Mouse (Mus musculus) midbrain, embryonic 13.5 days (tissue): ENCODE measurements around the gene Rcor2. TPM values are rescaled to one million over a fixed set of nuclear protein-coding genes. Genes with fewer than 3 reads are reported as not detected.

Experiments used
- ATAC-seq: fragments of 200-750 bp; cut with Nextera tagmentation; 2 replicates; pipeline ENCODE4 v1.8.0; 2017; ENCODE audit warnings: mild to moderate bottlenecking, moderate TSS enrichment, moderate library complexity
- H3K27ac ChIP-seq: fragments of 300-500 bp; sonication (generic); 2 replicates; pipeline ENCODE4 v1.5.1; 2015; ENCODE audit warnings: inconsistent platforms, mild to moderate bottlenecking, moderate library complexity
- H3K27me3 ChIP-seq: fragments of 300-500 bp; sonication (generic); 2 replicates; pipeline ENCODE4 v1.6.1; 2015; ENCODE audit warnings: mild to moderate bottlenecking, inconsistent platforms
- H3K36me3 ChIP-seq: fragments of 300-500 bp; sonication (generic); 2 replicates; pipeline ENCODE4 v1.6.1; 2015; ENCODE audit warnings: mild to moderate bottlenecking, inconsistent platforms
- H3K4me1 ChIP-seq: fragments of 300-500 bp; sonication (generic); replicated peaks from 2 replicates; pipeline ENCODE4 v1.6.1; 2015; ENCODE audit warnings: inconsistent platforms
- H3K4me2 ChIP-seq: fragments of 300-500 bp; sonication (generic); replicated peaks from 2 replicates; pipeline ENCODE4 v1.6.1; 2015; ENCODE audit warnings: moderate library complexity, mild to moderate bottlenecking, inconsistent platforms
- H3K4me3 ChIP-seq: fragments of 300-500 bp; sonication (generic); replicated peaks from 2 replicates; pipeline ENCODE4 v1.5.1; 2015; ENCODE audit warnings: mild to moderate bottlenecking, inconsistent platforms
- H3K9ac ChIP-seq: fragments of 300-500 bp; sonication (generic); replicated peaks from 2 replicates; pipeline ENCODE4 v1.6.1; 2015; ENCODE audit warnings: mild to moderate bottlenecking, inconsistent platforms
- H3K9me3 ChIP-seq: fragments of 300-500 bp; sonication (generic); 2 replicates; pipeline ENCODE4 v1.6.1; 2016; ENCODE audit warnings: mild to moderate bottlenecking, inconsistent platforms
- WGBS: fragments of 180-500 bp; shearing (Covaris S2); methylation state at CpG from one replicate; pipeline ENCODE4 v1.1.7; 2015; 5-methylcytosine and 5-hydroxymethylcytosine counted together
- polyA plus RNA-seq: library from polyadenylated mRNA; unstranded; fragments of >200 nt; fragmentation: Nextera tagmentation; extraction: Ambion mirVana; gene quantifications from 2 replicates; pipeline ENCODE4 v1.2.1, GENCODE M21; 2015

Gene Rcor2
- polyA plus RNA-seq, 1 experiment from 2014 or later: 52.8 TPM

DNA sequence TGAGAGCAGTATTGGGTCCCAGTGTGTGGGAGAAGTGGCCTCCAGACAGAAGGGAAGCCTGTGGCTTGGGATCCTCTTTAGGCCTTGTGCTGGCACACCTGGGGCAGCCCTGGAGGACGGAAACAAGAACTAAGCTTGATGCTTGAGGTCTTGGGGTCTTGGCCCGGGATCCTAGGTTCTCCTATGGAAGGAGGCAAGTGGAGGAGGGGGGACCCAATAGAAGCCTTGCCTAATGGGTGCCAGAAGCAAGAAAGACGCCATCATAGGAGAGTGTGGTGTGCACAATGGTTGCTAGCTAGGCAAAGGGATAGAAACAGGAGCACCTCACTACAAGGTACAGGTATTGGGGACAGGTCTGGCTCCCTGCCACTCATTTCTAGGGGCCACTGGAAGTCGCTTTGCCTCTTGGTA is 699 bp upstream of the Rcor2 start:
- Histone ChIP-seq H3K9me3 (no peaks in the 10 kb centered on the region), H3K4me1 (peaks cover 64% of the 10 kb centered on the region), H3K4me3 (no peak overlapping the region), H3K4me2 (peak overlapping the region; percentile 86), H3K9ac (peak overlapping the region; percentile 68; the same call in 1 of the 2 replicates), H3K27ac (peak overlapping the region; percentile 99), H3K36me3 (peaks cover 12% of the 10 kb centered on the region), H3K27me3 (no peaks in the 10 kb centered on the region)
- ATAC-seq: 0 out of 2 replicates have a peak, but pooled peaks have one; percentile 1
- 23% methylated on average over 4 of the region's 4 CpGs for WGBS

DNA sequence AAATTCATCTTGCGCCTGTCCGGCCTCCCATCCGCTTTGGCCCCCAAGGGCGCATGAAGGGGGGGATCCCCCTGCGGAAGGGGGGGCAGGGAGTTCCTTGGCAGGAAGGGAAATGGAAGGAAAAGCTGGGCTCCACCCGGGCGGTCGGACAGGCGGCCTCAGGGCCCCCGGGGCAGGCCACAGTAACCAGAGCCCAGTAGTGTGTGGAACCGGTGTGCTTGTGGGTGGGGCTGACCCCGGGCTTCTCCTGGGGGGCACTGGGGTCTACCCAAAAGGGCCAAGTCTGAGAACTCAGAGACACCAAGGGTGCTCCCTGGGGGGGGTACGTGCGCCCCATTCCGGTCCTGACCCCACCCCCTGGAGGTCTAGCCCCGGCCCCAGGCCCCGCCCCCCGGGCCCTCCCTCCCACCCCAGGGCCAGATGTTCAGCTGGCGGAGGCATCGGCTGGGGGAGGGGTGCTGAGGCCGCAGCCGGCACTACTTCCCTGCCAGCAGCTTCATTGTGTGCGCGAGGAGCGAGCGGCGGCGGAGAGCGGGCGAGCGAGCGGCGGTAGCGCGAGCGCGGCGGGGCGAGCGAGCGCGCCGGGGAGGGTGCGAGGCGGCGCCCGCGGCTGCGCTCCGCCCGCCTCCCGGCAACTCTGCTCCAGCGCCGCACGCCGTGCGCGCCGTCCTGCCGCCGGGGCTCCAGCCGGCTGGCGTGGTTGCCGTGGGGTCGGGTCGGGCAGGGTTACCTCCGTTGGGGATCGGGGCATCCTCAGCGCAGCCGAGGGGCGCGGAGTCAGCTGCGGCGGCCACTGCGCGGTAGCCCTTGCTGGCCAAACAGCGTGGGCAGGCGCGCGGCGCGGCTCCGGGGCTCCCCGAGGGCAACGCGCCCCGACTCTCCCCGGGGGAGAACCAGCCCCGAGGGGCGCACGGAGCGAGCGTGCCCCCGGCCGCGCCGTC is 926 bp downstream of the Rcor2 start:
- peak overlapping the region; percentile 99 for H3K27ac ChIP-seq
- H3K9ac ChIP-seq: peak overlapping the region; percentile 98
- H3K4me2 ChIP-seq: peak overlapping the region; percentile 86
- peaks cover 28% of the 10 kb centered on the region for H3K36me3 ChIP-seq
- under 1% methylated on average over 39 of the region's 97 CpGs for WGBS
- no peaks in the 10 kb centered on the region for H3K9me3 ChIP-seq
- H3K4me3 ChIP-seq: peak overlapping the region; percentile 69
- no peaks in the 10 kb centered on the region for H3K27me3 ChIP-seq
- peaks cover 78% of the 10 kb centered on the region for H3K4me1 ChIP-seq
- ATAC-seq: peak; percentile 40

DNA sequence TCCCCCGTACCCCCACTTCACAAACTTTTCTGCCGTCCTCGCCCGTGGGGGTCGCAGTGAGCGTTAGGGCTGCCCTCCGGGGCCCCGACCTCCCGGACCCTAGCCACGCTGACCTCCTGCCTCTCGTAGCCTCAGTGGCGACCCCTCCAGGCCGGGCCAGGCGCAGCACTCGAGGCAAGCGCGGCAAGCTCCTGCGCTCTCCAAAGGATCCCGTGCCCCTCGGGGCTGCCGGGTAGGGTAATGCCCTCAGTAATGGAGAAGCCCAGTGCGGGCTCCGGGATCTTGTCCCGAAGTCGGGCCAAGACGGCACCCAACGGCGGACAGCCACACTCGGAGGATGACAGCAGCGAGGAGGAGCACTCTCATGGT is 1.6 kb downstream of the Rcor2 start:
- Histone ChIP-seq H3K36me3 (peaks cover 35% of the 10 kb centered on the region), H3K4me2 (peak overlapping the region; percentile 86), H3K27ac (peak overlapping the region; percentile 99), H3K4me3 (peak overlapping the region; percentile 69), H3K27me3 (no peaks in the 10 kb centered on the region), H3K4me1 (peaks cover 78% of the 10 kb centered on the region), H3K9ac (peak overlapping the region; percentile 98), H3K9me3 (no peaks in the 10 kb centered on the region)
- peak; percentile 10 for ATAC-seq
- WGBS: under 1% methylated on average over 30 of the region's 30 CpGs

DNA sequence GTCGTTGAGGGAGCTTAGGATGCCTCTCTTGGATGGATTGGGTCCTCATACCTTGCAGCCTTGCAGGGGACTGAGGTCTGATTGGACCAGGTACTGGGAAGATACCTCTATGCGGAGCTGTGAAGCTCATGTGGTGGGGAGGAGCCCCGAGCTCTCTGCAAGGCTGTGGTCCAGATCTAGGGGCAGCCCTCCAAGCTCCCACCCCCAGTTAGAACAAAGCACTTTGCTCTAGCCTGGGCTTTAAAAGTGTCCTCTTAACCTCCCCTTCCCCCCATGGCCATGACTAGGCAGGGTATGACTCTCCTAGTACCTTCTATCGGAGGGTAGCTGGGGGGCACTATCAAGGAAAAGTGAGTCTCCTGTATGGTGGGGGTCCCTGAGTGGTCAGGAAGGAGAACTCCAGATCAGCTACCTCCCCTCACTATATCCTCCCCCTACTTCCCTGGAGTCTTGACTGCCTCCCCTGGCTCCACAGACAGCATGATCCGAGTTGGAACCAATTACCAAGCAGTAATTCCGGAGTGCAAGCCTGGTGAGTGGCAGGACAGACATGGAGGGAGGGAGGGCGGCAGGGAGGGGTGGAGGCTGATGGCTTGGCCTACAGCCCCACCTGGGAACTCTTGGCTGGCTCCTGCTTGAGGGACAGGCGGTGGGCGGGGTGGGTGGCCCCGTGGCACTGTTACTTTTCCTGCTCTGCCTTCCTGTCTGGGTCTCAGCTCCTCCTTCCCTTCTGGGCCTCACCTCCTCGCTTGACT is 2.3 kb downstream of the Rcor2 start:
- Histone ChIP-seq H3K4me2 (peak overlapping the region; percentile 86), H3K36me3 (peaks cover 42% of the 10 kb centered on the region), H3K27me3 (no peaks in the 10 kb centered on the region), H3K4me3 (peak overlapping the region; percentile 69), H3K9me3 (no peaks in the 10 kb centered on the region), H3K4me1 (peaks cover 79% of the 10 kb centered on the region), H3K27ac (peak overlapping the region; percentile 99), H3K9ac (peak overlapping the region; percentile 98)
- no peak for ATAC-seq
- 6% methylated on average over 11 of the region's 11 CpGs for WGBS

DNA sequence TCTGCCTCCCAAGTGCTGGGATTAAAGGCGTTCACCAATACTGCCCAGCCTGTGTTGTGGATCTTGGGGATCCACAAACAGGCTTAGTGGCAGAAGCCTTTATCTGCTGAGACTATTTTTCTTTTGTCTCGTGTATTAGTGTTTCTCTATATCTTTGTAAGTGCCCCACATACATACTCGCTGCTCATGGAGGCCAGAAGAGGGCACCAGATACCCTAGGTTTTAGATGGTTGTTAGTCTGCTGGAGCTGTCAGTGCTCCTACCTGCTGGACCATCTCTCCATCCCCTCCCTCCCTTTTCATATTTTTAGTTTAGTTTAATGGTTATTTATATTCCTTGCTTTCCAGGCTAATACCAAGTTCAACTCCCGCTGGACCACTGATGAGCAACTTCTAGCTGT is 6.4 kb downstream of the Rcor2 start:
- no peak overlapping the region for H3K9ac ChIP-seq
- H3K9me3 ChIP-seq: no peaks in the 10 kb centered on the region
- no peak for ATAC-seq
- 91% methylated on average over 4 of the region's 4 CpGs for WGBS
- H3K36me3 ChIP-seq: peaks cover 81% of the 10 kb centered on the region
- peaks cover 85% of the 10 kb centered on the region for H3K4me1 ChIP-seq
- H3K27ac ChIP-seq: 0 out of 2 replicates have a peak overlapping the region, but pooled peaks have one; percentile 86
- no peak overlapping the region for H3K4me2 ChIP-seq
- no peak overlapping the region for H3K4me3 ChIP-seq
- H3K27me3 ChIP-seq: no peaks in the 10 kb centered on the region

DNA sequence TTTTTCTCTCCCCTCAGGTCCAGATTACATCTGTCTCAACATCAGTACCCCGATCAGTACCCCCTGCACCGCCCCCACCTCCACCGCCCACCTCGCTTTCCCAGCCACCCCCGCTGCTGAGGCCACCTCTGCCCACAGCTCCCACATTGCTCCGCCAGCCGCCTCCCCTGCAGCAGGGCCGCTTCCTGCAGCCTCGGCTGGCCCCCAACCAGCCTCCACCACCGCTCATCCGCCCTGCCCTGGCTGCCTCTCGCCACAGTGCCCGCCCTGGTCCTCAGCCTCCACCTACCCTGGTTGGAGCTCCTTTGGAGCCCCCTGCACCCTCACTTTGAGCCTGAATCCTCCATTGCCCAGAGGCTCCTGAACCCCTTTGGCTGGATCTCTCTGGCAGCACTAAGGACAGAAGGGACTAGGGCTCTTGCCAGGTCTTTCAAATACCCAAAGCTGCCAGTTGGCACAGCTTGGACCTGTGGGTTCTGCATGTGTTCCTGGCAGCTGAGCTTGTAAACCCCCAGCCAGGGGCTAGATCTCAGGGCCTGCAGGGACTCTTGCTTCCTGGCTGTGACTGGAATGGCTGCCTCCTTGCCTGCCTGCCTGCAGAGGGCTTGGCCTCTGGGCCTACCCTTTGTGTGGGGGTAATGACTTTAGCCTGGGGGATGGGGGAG is 7.3 kb downstream of the Rcor2 start:
- Histone ChIP-seq H3K4me3 (no peak overlapping the region; the same call in 1 of the 2 replicates), H3K36me3 (peaks cover 89% of the 10 kb centered on the region), H3K9me3 (no peaks in the 10 kb centered on the region), H3K4me1 (peaks cover 88% of the 10 kb centered on the region), H3K9ac (peak overlapping the region; percentile 51), H3K27me3 (no peaks in the 10 kb centered on the region), H3K4me2 (0 out of 2 replicates have a peak overlapping the region, but pooled peaks have one; percentile 9), H3K27ac (peak overlapping the region; percentile 86)
- ATAC-seq: no peak
- WGBS: 80% methylated on average over 13 of the region's 13 CpGs

DNA sequence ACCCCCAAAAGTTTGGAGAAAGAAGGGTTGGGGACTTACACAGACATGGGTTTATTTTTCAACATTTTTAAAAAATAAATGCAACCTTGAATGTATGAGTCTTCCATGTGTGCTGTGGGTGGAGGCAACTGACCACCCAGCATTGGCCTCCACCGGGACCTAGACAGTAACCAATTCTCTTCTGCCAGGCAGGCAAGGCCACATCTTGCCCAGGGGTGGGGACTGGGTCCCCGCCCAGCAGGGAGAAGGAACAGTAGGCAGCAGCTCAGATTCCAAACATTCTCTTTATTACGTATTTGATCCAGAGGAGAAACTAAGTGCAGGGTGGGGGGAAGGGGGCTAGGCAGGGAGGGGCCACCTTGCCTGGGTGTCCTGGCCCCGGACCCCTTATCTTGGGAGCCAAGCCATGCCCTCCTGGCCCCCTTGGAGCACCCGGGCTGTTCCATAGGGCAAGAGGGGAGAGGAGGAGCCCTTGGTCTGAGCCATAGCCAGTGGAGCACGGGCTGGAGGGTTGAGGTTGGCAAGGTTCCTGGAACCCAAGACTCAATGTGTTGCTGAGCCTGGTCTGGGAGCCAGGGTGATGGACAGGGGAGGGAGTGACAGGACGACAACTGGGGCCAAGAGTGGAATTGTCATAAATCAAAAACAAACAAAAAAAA is 8.1 kb downstream of the Rcor2 start:
- 56% methylated on average over 7 of the region's 7 CpGs for WGBS
- Histone ChIP-seq H3K9ac (peak overlapping the region; percentile 51; the same call in 1 of the 2 replicates), H3K9me3 (no peaks in the 10 kb centered on the region), H3K4me2 (0 out of 2 replicates have a peak overlapping the region, but pooled peaks have one; percentile 9), H3K36me3 (peaks cover 94% of the 10 kb centered on the region), H3K27ac (peak overlapping the region; percentile 86), H3K4me3 (no peak overlapping the region), H3K4me1 (peaks cover 80% of the 10 kb centered on the region), H3K27me3 (no peaks in the 10 kb centered on the region)
- no peak for ATAC-seq

DNA sequence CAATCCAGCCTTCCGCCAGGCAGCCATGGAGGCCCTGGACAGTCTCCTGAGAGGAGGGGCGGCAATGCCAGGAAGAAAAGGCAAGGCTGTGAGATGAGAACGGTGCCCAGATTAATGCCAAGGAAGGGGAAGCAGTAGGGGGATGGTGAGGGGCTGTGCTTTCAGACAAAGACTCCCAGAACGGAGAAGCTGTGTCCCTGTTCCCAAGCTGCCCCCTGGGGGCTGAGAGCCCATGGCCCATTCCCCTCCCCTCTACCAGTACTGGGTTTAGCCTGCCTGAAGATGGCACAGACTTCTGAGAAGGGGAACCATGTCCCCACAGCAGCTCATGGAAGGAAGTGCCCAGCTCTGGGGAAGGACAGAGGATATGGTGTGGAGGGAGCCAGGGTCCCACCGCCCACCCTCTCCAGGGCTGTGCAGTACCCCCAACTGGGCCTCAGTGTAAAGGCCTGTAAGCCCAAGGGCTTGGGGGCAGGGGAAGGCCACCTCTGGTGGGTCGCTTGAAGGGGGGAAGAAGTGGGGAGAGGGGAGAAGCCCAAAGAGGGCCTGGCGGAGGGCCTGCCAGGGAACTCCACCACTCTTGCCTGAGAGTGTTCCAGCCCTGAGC is 9.0 kb downstream of the Rcor2 start:
- H3K4me2 ChIP-seq: peak overlapping the region; percentile 3
- peak overlapping the region; percentile 57 for H3K9ac ChIP-seq
- H3K27ac ChIP-seq: peak overlapping the region; percentile 86
- H3K9me3 ChIP-seq: no peaks in the 10 kb centered on the region
- H3K4me1 ChIP-seq: peaks cover 71% of the 10 kb centered on the region
- peaks cover 94% of the 10 kb centered on the region for H3K36me3 ChIP-seq
- ATAC-seq: peak; percentile 59
- no peak overlapping the region for H3K4me3 ChIP-seq
- 28% methylated on average over 7 of the region's 7 CpGs for WGBS
- H3K27me3 ChIP-seq: no peaks in the 10 kb centered on the region

DNA sequence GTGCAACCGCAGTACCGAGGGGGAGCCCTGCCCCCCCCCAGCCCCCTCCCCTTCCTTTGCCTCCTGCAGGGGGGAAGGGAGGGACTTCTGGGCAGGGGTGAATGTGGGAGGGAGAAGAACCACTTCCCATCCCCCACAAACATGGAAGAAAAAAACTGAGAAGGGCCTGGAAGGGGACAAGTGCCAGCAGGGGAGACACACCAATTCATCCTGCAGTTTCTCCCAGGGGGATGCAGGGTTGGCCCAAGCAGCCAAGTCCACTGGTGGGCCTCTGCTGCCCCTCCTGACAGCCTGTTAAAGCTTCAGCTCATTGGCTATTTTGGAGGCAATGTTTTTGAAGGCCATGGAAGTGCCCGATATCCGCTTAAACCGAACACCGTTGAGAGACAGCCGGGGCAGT is 9.7 kb downstream of the Rcor2 start:
- no peaks in the 10 kb centered on the region for H3K9me3 ChIP-seq
- WGBS: 62% methylated on average over 7 of the region's 7 CpGs
- peak overlapping the region; percentile 86 for H3K27ac ChIP-seq
- peaks cover 64% of the 10 kb centered on the region for H3K4me1 ChIP-seq
- H3K27me3 ChIP-seq: no peaks in the 10 kb centered on the region
- ATAC-seq: no peak
- no peak overlapping the region for H3K4me2 ChIP-seq
- H3K9ac ChIP-seq: no peak overlapping the region
- H3K4me3 ChIP-seq: no peak overlapping the region
- H3K36me3 ChIP-seq: peaks cover 94% of the 10 kb centered on the region

DNA sequence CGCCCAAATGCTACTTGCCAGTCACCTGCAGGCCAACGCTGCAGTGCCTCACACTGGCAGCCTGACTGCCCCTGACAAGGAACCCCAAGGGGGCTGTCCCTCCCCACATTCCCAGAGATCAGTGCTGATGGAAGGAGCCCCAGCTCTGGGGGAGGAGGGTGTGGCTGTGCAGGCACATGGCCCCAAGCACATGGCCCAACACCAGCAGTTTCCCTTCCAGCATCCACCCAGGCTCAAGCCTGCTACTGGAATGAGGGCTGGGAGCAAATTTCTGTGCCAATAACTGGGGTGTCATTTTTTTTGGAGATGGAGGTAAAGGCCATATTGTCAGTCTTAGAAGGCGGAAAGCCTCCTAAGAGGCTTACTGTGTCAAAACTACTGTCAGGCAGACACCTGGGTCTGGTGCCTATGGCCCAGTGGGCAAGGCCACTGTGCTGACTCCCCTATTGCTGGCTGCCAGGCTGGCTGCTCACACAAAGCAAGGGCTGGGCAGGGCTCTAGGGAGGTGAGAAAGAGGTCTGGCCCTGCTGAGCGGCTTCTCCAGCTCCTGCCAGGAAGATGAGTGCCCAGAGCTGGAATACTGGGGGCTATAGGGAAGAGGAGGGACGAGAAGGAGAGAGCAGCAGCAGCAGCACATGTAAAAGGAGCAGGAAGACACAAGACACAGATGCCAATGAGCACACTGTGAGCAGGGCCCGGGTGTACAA is 11.2 kb downstream of the Rcor2 start:
- Histone ChIP-seq H3K9me3 (no peaks in the 10 kb centered on the region), H3K4me3 (no peak overlapping the region), H3K36me3 (peaks cover 94% of the 10 kb centered on the region), H3K27me3 (no peaks in the 10 kb centered on the region), H3K27ac (peak overlapping the region; percentile 86), H3K4me1 (peaks cover 55% of the 10 kb centered on the region), H3K4me2 (no peak overlapping the region), H3K9ac (peak overlapping the region; percentile 36; the same call in 1 of the 2 replicates)
- no peak for ATAC-seq
- WGBS: 80% methylated on average over 6 of the region's 6 CpGs
